9 mouse cellular contexts compared by ENCODE assay signal in genomic region chr5:114131521-114131840, GRCm38 (mm10). TPM values are rescaled to one million over a fixed set of nuclear protein-coding genes. Genes with fewer than 3 reads are reported as not detected.
DNase-seq lines count a peak whose midpoint lies in the region; ATAC-seq and TF ChIP-seq lines count a peak whose summit lies in the region.
"Had no signal": no experiment of that assay in that cellular context is flagged by ENCODE, and none has a peak within 500 bp of the region (broad histone marks: within the 10 kb centered on the region; RNA-seq: fewer than 3 reads in every experiment).

No protein-coding gene starts in this region.

- peak overlapping the region; percentile 99 for H3K4me2 ChIP-seq in liver, embryonic 13.5 days
- H3K4me2 ChIP-seq in neural tube, embryonic 15.5 days, result peak overlapping the region; percentile 99

- ATAC-seq in inflammation-experienced regulatory T-cells, adult 6 months, result peak; percentile 44
- ATAC-seq in liver, embryonic 13.5 days (ENCODE audit: low read depth), result no peak
- ATAC-seq in neural tube, embryonic 15.5 days (ENCODE audit: low FRiP score), result no peak

- TF ChIP-seq CTCF in cerebellum, adult 2 months (IDR thresholded peaks at IDR 0.05; ENCODE audit: borderline replicate concordance, insufficient read depth, low read depth, low read length), result no peak

- peaks cover 24% of the 10 kb centered on the region for H3K36me3 ChIP-seq in liver, embryonic 13.5 days
- H3K36me3 ChIP-seq in neural tube, embryonic 15.5 days, result no peaks in the 10 kb centered on the region

- H3K27ac ChIP-seq in cerebellum, adult 2 months (ENCODE audit: insufficient read depth, low read length), result no peak overlapping the region
- peak overlapping the region; percentile 66 for H3K27ac ChIP-seq in liver, embryonic 13.5 days
- H3K27ac ChIP-seq in neural tube, embryonic 15.5 days (replicated peaks), result peak overlapping the region; percentile 29; the same call in 1 of the 2 replicates

- H3K4me1 ChIP-seq in cerebellum, adult 2 months (ENCODE audit: control insufficient read depth, insufficient read depth, low read length), result no peaks in the 10 kb centered on the region
- peaks cover 71% of the 10 kb centered on the region for H3K4me1 ChIP-seq in liver, embryonic 13.5 days (replicated peaks)
- peaks cover 29% of the 10 kb centered on the region for H3K4me1 ChIP-seq in neural tube, embryonic 15.5 days

- peak; percentile 44 to 59 for DNase-seq in thymus, adult 18-20 months
- no peak for DNase-seq in thymus, postnatal 4 days
- DNase-seq in cerebellum, adult 2 months, result peak in 1 of 2 experiments; percentile 52
- peak; percentile 65 to 69 for DNase-seq in gastrocnemius, adult 8-10 months (ENCODE audit: low spot score in 2 of 2)
- no peak for DNase-seq in liver, embryonic 13.5 days
- DNase-seq in layer of hippocampus, adult 9-10 months (ENCODE audit: low spot score), result no peak

- H3K9me3 ChIP-seq in liver, embryonic 13.5 days (replicated peaks), result no peaks in the 10 kb centered on the region
- no peaks in the 10 kb centered on the region for H3K9me3 ChIP-seq in neural tube, embryonic 15.5 days (replicated peaks)

- no peaks in the 10 kb centered on the region for H3K27me3 ChIP-seq in cerebellum, adult 2 months (ENCODE audit: control insufficient read depth, insufficient read depth, low read length)
- H3K27me3 ChIP-seq in liver, embryonic 13.5 days, result no peaks in the 10 kb centered on the region
- H3K27me3 ChIP-seq in neural tube, embryonic 15.5 days (replicated peaks), result no peaks in the 10 kb centered on the region; the same call in 1 of the 2 replicates

- under 1% methylated on average over 15 of the region's 15 CpGs for WGBS in cerebellum, adult 2 months
- 2% methylated on average over 15 of the region's 15 CpGs for WGBS in liver, embryonic 13.5 days (ENCODE audit: insufficient replicate concordance)
- 2% methylated on average over 15 of the region's 15 CpGs for WGBS in neural tube, embryonic 15.5 days

- TF ChIP-seq POLR2A in cerebellum, adult 2 months (IDR thresholded peaks at IDR 0.05; ENCODE audit: borderline replicate concordance, insufficient read depth, low read length), result 0 out of 2 replicates have a peak, but pooled peaks have one; percentile 29

- peak overlapping the region; percentile 70 for H3K4me3 ChIP-seq in cerebellum, adult 2 months (replicated peaks; ENCODE audit: insufficient read depth, low read depth, low read length)
- peak overlapping the region; percentile 80 for H3K4me3 ChIP-seq in liver, embryonic 13.5 days (replicated peaks)
- H3K4me3 ChIP-seq in neural tube, embryonic 15.5 days (replicated peaks), result peak overlapping the region; percentile 96

- peak overlapping the region; percentile 72 for H3K9ac ChIP-seq in liver, embryonic 13.5 days
- H3K9ac ChIP-seq in neural tube, embryonic 15.5 days (replicated peaks), result peak overlapping the region; percentile 49

RNA-seq across cellular contexts. Expression of gene Ung, which starts 1.3 kb away (rescaled TPM):
- polyA plus RNA-seq in cerebellum, adult 2 months (2012; rRNA removed), result 4.3 and 4.6 TPM in 2 replicates
- 10 to 100 TPM in 2 of 4 experiments, 1 to 10 TPM in 2; 6.8 to 11.5 (median 10.0) TPM for total RNA-seq in gastrocnemius, adult 8-10 months (2022)
- 1 to 10 TPM; 7.8 to 9.1 (median 8.5) TPM for polyA plus RNA-seq in inflammation-experienced regulatory T-cells, adult 6 months (2017; shearing (Covaris generic))
- 28.9 and 31.9 TPM in 2 replicates for polyA plus RNA-seq in liver, embryonic 13.5 days (2015; fragmentation: Nextera tagmentation; extraction: Ambion mirVana)
- polyA plus RNA-seq in neural tube, embryonic 15.5 days (2015; fragmentation: Nextera tagmentation; extraction: Ambion mirVana), result 9.2 and 20.7 TPM in 2 replicates

RNA-seq across cellular contexts. Expression of gene Alkbh2, which starts 3.5 kb away (rescaled TPM):
- polyA plus RNA-seq in cerebellum, adult 2 months (2012; rRNA removed), result 10.2 and 10.9 TPM in 2 replicates
- total RNA-seq in gastrocnemius, adult 8-10 months (2022), result 1 to 10 TPM in 1 of 4 experiments, under 1 TPM in 2, not detected in 1; 0.67 to 1.2 (median 0.94) TPM
- polyA plus RNA-seq in inflammation-experienced regulatory T-cells, adult 6 months (2017; shearing (Covaris generic)), result 1 to 10 TPM; 4.3 to 8.4 (median 5.4) TPM
- polyA plus RNA-seq in liver, embryonic 13.5 days (2015; fragmentation: Nextera tagmentation; extraction: Ambion mirVana), result 4.5 and 5.1 TPM in 2 replicates
- polyA plus RNA-seq in neural tube, embryonic 15.5 days (2015; fragmentation: Nextera tagmentation; extraction: Ambion mirVana), result 6.2 and 7.8 TPM in 2 replicates

RNA-seq across cellular contexts. Expression of gene Acacb, which starts 14.9 kb away (rescaled TPM):
- polyA plus RNA-seq in cerebellum, adult 2 months (2012; rRNA removed), result 4.6 and 5.2 TPM in 2 replicates
- 100 to 1,000 TPM; 163 to 191 (median 187) TPM for total RNA-seq in gastrocnemius, adult 8-10 months (2022)
- 1 to 10 TPM; 1.3 to 4.5 (median 1.7) TPM for polyA plus RNA-seq in inflammation-experienced regulatory T-cells, adult 6 months (2017; shearing (Covaris generic))
- polyA plus RNA-seq in liver, embryonic 13.5 days (2015; fragmentation: Nextera tagmentation; extraction: Ambion mirVana), result 0.28 and 0.56 TPM in 2 replicates
- polyA plus RNA-seq in neural tube, embryonic 15.5 days (2015; fragmentation: Nextera tagmentation; extraction: Ambion mirVana), result 4.7 and 5.0 TPM in 2 replicates

RNA-seq across cellular contexts. Expression of gene Svop, which starts 40.1 kb away (rescaled TPM):
- polyA plus RNA-seq in cerebellum, adult 2 months (2012; rRNA removed), result 95.3 and 95.7 TPM in 2 replicates
- not detected for total RNA-seq in gastrocnemius, adult 8-10 months (2022)
- polyA plus RNA-seq in inflammation-experienced regulatory T-cells, adult 6 months (2017; shearing (Covaris generic)), result not detected
- polyA plus RNA-seq in liver, embryonic 13.5 days (2015; fragmentation: Nextera tagmentation; extraction: Ambion mirVana), result 0.05 TPM in 1 of 2 replicates, not detected in the other
- 76.6 and 90.0 TPM in 2 replicates for polyA plus RNA-seq in neural tube, embryonic 15.5 days (2015; fragmentation: Nextera tagmentation; extraction: Ambion mirVana)
- total RNA-seq: common myeloid progenitor, adult 5-6 weeks had no signal

Comparison
In these comparisons a context has a peak if more than half of its experiments do, and no peak if none do; other contexts are left out.
1. DNase-seq: peak in thymus, adult 18-20 months (2 of 2) and gastrocnemius, adult 8-10 months (2 of 2); none in thymus, postnatal 4 days (single experiment), liver, embryonic 13.5 days (single experiment) and layer of hippocampus, adult 9-10 months (single experiment).
2. Peak in every context shown above with its lines, with median percentiles within 50 percentile points of each other: H3K4me3 ChIP-seq.